Mouse (Mus musculus): ENCODE results near the gene Xrcc6. TPM values are rescaled to one million over a fixed set of nuclear protein-coding genes. Genes with fewer than 3 reads are reported as not detected.

Xrcc6 gene
- polyA plus RNA-seq, 3 experiments from 2014 or later = 54.3 to 56.7 (median 54.4) TPM

DNA sequence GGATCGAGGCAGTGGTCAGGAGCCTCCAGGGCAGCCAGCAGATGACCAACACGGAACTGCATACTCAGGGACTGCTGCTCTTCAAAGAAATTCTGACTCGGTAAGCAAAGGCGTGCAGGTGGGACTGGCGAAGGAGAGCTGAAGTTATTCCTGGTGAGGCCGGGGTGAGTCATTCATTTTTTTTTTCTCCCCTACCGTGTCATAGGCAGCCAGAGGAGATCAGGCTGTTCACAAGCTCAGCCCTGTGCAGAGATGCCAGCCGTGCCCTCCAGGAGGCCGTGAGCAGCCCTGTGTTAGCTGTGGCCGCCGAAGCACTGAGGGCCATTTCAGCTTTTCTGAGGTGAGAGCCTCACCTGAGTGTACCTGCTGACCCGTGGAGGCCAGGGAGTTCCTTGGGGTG, 98.5 kb downstream of the Xrcc6 start:
- no peak for ATAC-seq

DNA sequence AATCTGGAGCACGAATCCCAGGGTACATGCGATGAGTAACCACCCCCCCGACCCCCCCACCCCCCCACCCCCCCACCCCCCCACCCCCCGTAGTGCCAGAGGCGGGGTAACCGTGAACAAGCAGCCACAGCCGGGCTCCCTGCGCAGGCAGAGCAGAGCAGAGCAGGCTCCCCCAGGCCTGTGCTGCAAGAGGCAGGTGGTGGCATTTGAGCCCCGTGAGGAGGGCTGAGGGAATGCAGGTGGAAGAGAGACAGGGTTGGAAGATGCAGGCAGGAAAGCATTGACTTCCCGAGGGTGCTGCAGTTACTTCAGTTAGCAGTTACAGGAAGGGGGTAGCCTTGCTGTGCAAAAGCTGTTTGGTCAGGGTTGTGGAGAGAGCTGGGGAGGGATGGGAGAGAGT, 99.6 kb downstream of the Xrcc6 start:
- no peak for ATAC-seq

Other genes starting within 250 kb of the Xrcc6 start
- gene Zc3h7b, start 242.8 kb upstream of the Xrcc6 start, polyA plus RNA-seq (2017; shearing (Covaris generic)) = 1 to 10 TPM; 4.3 to 8.1 (median 5.7) TPM
- gene Rangap1, start 242.3 kb upstream of the Xrcc6 start, polyA plus RNA-seq (2017; shearing (Covaris generic)) = 10 to 100 TPM; 43.0 to 72.2 (median 45.8) TPM
- gene Tef, start 185.4 kb upstream of the Xrcc6 start, polyA plus RNA-seq (2017; shearing (Covaris generic)) = 10 to 100 TPM in 1 of 3 experiments, 1 to 10 TPM in 2; 2.3 to 14.0 (median 8.8) TPM
- gene Tob2, start 129.0 kb upstream of the Xrcc6 start, polyA plus RNA-seq (2017; shearing (Covaris generic)) = 10 to 100 TPM; 29.7 to 45.8 (median 34.0) TPM
- 100 to 1,000 TPM in 1 of 3 experiments, 10 to 100 TPM in 2; 79.6 to 117 (median 95.2) TPM for gene Phf5a, start 115.9 kb upstream of the Xrcc6 start, polyA plus RNA-seq (2017; shearing (Covaris generic))
- gene Aco2, start 115.5 kb upstream of the Xrcc6 start, polyA plus RNA-seq (2017; shearing (Covaris generic)) = 100 to 1,000 TPM in 1 of 3 experiments, 10 to 100 TPM in 2; 83.2 to 115 (median 93.9) TPM
- gene Polr3h, start 61.6 kb upstream of the Xrcc6 start, polyA plus RNA-seq (2017; shearing (Covaris generic)) = 10 to 100 TPM; 17.4 to 28.3 (median 22.6) TPM
- not detected for gene Csdc2, start 51.1 kb upstream of the Xrcc6 start, polyA plus RNA-seq (2017; shearing (Covaris generic))
- gene Pmm1, start 26.9 kb upstream of the Xrcc6 start, polyA plus RNA-seq (2017; shearing (Covaris generic)) = 10 to 100 TPM in 2 of 3 experiments, 1 to 10 TPM in 1; 9.3 to 33.3 (median 11.7) TPM
- gene 1700029P11Rik, start 7.3 kb upstream of the Xrcc6 start, polyA plus RNA-seq (2017; shearing (Covaris generic)) = not detected
- gene Desi1, start 46.0 kb downstream of the Xrcc6 start, polyA plus RNA-seq (2017; shearing (Covaris generic)) = 10 to 100 TPM in 2 of 3 experiments, 1 to 10 TPM in 1; 8.8 to 13.8 (median 12.5) TPM
- gene Snu13, start 59.8 kb downstream of the Xrcc6 start, polyA plus RNA-seq (2017; shearing (Covaris generic)) = 100 to 1,000 TPM; 178 to 210 (median 205) TPM
- gene 4930407I10Rik, start 71.3 kb downstream of the Xrcc6 start, polyA plus RNA-seq (2017; shearing (Covaris generic)) = not detected
- under 1 TPM in 1 of 3 experiments, not detected in 2; 0.12 TPM for gene Mei1, start 82.2 kb downstream of the Xrcc6 start, polyA plus RNA-seq (2017; shearing (Covaris generic))
- gene Ccdc134, start 140.1 kb downstream of the Xrcc6 start, polyA plus RNA-seq (2017; shearing (Covaris generic)) = 10 to 100 TPM; 19.9 to 26.0 (median 20.8) TPM
- gene Srebf2, start 159.3 kb downstream of the Xrcc6 start, polyA plus RNA-seq (2017; shearing (Covaris generic)) = 10 to 100 TPM; 28.4 to 42.6 (median 35.6) TPM
- not detected for gene Shisa8, start 225.0 kb downstream of the Xrcc6 start, polyA plus RNA-seq (2017; shearing (Covaris generic))
- gene Tnfrsf13c, start 236.5 kb downstream of the Xrcc6 start, polyA plus RNA-seq (2017; shearing (Covaris generic)) = 1 to 10 TPM; 2.3 to 7.1 (median 4.8) TPM